Mouse (Mus musculus): ENCODE data around the gene Fam222b. TPM values are rescaled to one million over a fixed set of nuclear protein-coding genes. Genes with fewer than 3 reads are reported as not detected.

The Fam222b gene
- polyA plus RNA-seq, 1 experiment, result 36.5 TPM

DNA sequence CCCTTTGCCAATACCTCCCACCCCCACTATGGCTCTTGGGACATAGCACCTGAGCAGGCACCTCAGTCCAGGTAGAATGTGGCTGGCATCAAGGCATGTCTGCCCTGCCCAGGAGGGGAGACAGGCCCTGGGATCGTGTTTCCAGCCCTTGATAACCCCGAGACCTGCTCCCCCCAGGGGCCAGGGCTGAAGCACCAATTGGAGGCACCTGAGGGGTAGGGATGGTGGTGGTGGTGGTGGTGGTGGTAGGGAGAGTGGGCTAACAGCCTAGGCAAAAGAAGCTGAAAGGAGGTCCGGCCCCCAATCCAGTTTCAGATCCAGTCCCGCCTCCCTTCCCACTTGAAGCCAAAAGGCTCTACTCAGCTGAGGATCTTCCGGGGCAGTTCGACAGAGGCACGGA, 65.1 kb downstream of the Fam222b start:
- DNase-seq (ENCODE audit: low read depth), result no peak
- TF ChIP-seq CTCF (IDR thresholded peaks at IDR 0.05; ENCODE audit: borderline replicate concordance, extremely low read depth, insufficient read depth, insufficient read length) (no peak), POLR2A (IDR thresholded peaks at IDR 0.05; ENCODE audit: borderline replicate concordance, extremely low read depth, insufficient read depth, insufficient read length, poor library complexity, severe bottlenecking) (no peak)

DNA sequence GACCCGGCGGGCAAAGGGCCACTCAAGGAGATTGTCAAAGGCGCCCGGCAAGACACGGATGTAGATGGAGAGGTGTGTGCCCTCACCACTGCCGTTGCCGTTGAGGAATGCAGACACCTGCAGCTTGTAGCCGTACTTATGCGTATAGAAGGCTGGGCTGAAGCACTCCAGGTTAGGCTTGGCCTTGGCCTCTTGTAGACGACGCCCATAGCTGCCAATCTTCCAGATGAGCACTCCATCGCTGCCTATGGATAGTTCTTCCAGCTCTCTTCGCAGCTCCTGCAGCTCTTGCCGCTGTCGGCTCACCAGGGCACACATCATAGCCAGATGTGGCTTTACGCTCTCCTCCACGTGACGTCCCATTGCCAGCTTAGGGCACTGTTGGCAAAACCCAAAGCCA, 65.7 kb downstream of the Fam222b start:
- TF ChIP-seq CTCF (IDR thresholded peaks at IDR 0.05; ENCODE audit: borderline replicate concordance, extremely low read depth, insufficient read depth, insufficient read length), result no peak
- TF ChIP-seq POLR2A (IDR thresholded peaks at IDR 0.05; ENCODE audit: borderline replicate concordance, extremely low read depth, insufficient read depth, insufficient read length, poor library complexity, severe bottlenecking), result no peak
- no peak for DNase-seq (ENCODE audit: low read depth)

GRCm38 (mm10) chr11:78160675-78161074, 66.2 kb downstream of the Fam222b start:
- no peak for DNase-seq (ENCODE audit: low read depth)
- no peak for TF ChIP-seq CTCF (IDR thresholded peaks at IDR 0.05; ENCODE audit: borderline replicate concordance, extremely low read depth, insufficient read depth, insufficient read length)
- no peak for TF ChIP-seq POLR2A (IDR thresholded peaks at IDR 0.05; ENCODE audit: borderline replicate concordance, extremely low read depth, insufficient read depth, insufficient read length, poor library complexity, severe bottlenecking)

GRCm38 (mm10) chr11:78161169-78161568, 66.7 kb downstream of the Fam222b start:
- TF ChIP-seq POLR2A (IDR thresholded peaks at IDR 0.05; ENCODE audit: borderline replicate concordance, extremely low read depth, insufficient read depth, insufficient read length, poor library complexity, severe bottlenecking), result no peak
- TF ChIP-seq CTCF (IDR thresholded peaks at IDR 0.05; ENCODE audit: borderline replicate concordance, extremely low read depth, insufficient read depth, insufficient read length), result no peak
- no peak for DNase-seq (ENCODE audit: low read depth)

DNA sequence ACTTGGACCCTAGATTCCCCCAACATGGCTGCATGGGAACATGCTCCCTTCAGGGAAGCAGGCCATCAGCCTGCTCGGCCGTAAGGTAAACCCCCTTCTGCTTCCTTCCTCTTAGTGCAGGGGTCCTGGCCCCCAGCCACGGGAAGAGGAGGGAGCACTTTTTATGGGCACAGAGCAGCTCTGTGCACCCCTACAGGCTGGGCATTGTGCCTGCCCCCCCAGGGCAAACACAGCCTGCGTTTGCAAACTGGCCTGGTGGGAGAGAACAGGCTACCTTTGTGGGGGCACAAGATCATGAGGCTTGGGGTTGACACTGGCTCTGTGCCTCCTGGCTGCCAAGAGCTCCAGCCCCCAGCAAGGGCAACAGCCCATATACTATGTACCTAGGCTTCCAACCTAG, 67.5 kb downstream of the Fam222b start:
- DNase-seq (ENCODE audit: low read depth), result peak; percentile 35
- TF ChIP-seq CTCF (IDR thresholded peaks at IDR 0.05; ENCODE audit: borderline replicate concordance, extremely low read depth, insufficient read depth, insufficient read length) (no peak), POLR2A (IDR thresholded peaks at IDR 0.05; ENCODE audit: borderline replicate concordance, extremely low read depth, insufficient read depth, insufficient read length, poor library complexity, severe bottlenecking) (no peak)

GRCm38 (mm10) chr11:78162504-78162903, 68.0 kb downstream of the Fam222b start:
- DNase-seq (ENCODE audit: low read depth), result peak; percentile 77

GRCm38 (mm10) chr11:78163045-78163444, 68.6 kb downstream of the Fam222b start:
- DNase-seq (ENCODE audit: low read depth), result no peak
- no peak for TF ChIP-seq POLR2A (IDR thresholded peaks at IDR 0.05; ENCODE audit: borderline replicate concordance, extremely low read depth, insufficient read depth, insufficient read length, poor library complexity, severe bottlenecking)
- no peak for TF ChIP-seq CTCF (IDR thresholded peaks at IDR 0.05; ENCODE audit: borderline replicate concordance, extremely low read depth, insufficient read depth, insufficient read length)

More at GRCm38 (mm10) chr11:78162504-78162903, 68.0 kb downstream of the Fam222b start:
- no peak for TF ChIP-seq POLR2A (IDR thresholded peaks at IDR 0.05; ENCODE audit: borderline replicate concordance, extremely low read depth, insufficient read depth, insufficient read length, poor library complexity, severe bottlenecking)
- TF ChIP-seq CTCF (IDR thresholded peaks at IDR 0.05; ENCODE audit: borderline replicate concordance, extremely low read depth, insufficient read depth, insufficient read length), result no peak

DNA sequence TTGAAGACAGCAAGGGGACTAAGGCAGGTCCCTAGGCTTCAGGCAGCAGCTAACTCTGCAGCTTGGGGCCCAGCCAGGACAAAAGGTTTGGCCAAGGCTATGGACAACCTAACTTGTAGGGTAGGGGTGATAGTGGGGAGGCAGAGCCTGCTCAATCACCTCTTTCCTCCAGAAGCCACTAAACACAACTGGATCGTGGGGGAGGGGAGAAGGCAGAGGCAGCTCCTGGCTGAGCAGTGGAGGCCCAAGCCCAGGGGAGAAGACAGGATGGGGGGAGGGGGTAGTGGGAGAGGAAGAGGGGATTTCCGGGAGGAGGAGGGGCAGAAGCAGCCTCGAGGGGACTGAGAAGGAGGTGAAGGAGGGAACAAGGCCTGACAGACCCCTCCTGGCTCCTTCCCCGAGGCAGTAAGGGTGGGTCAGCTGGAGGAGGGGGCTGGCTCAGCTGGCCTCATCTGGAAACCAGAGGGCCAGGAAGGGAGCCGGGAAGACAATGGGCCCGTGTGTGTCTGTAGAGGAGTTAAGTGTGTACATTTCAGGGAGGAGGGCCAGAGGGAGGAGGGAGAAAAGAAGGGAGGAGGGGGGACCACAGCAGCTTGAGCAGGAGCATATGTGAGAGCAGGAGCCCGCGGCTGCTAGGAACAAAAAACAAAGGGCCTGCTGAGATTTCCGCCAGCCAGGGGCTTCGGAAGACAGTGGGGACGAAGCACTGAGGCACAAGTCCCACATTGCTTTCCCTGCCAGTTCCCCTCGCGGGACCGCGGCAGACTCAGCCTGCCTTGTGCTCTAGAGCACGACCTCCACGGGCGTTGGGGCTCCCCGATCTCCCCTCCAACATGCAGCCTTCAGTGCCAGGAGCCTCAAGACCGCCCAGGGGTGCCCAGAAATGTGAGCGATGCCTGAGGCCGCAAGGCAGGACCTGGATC, 69.5 kb downstream of the Fam222b start:
- TF ChIP-seq CTCF (IDR thresholded peaks at IDR 0.05; ENCODE audit: borderline replicate concordance, extremely low read depth, insufficient read depth, insufficient read length), result no peak
- no peak; the same call in 1 of the 2 replicates for TF ChIP-seq POLR2A (IDR thresholded peaks at IDR 0.05; ENCODE audit: borderline replicate concordance, extremely low read depth, insufficient read depth, insufficient read length, poor library complexity, severe bottlenecking)
- peak; percentile 92 for DNase-seq (ENCODE audit: low read depth)

DNA sequence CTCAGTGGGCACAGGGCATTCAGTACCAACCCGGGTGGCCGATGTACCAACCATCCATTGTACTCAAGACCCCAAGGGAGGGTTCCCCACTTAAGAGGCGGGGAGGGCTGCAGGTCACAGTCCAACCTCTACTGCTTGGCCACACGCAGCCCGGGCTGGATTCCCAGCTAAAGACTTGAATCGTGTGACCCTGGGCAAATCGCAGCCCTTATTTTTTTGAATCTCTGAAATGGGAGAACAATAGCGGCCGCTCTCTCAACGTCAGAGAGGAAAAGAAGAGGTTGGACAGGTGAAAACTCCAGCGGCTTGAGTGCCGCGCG, 70.1 kb downstream of the Fam222b start:
- TF ChIP-seq CTCF (IDR thresholded peaks at IDR 0.05; ENCODE audit: borderline replicate concordance, extremely low read depth, insufficient read depth, insufficient read length) (no peak), POLR2A (IDR thresholded peaks at IDR 0.05; ENCODE audit: borderline replicate concordance, extremely low read depth, insufficient read depth, insufficient read length, poor library complexity, severe bottlenecking) (no peak)
- DNase-seq (ENCODE audit: low read depth), result no peak

DNA sequence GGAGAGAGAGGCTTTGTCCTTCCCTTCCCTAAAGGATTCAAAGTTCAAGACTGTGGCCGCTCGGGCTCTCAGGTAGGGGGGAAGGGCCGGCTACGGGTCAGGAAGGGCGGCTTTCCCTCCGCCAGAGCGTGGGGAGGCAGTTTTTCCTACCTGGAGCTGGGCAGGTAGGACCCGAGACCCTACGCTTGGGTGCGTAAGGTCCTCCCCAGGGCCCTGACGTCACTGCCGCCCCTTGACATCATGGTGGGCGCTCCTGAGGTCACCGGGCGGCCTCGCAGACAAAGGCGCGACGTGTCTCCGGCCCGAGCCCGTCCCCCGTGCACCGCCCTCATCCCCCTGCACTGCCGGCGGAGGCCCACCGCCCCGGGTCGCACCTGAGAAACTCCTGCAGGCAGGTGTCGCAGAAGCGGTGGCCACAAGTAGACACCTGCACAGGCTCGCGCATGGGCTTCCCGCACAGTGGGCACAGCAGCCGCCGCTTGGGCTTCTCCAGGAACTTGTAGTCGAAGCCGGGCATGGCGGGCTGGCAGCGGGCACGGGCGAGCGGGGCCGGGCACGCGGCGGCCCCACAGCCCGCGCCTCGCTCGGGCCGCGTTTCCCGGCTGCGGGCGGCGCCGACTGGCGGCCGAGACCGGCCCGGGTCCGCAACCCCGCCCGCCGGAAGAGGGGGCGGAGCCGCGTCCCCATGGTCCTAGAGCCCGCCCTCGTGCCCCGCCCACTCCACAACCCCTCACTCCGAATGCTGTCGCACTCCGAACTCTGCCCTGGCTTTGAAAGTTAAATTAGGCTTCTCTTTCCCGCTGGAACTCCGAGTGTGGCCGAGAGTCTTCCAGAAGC, 70.7 kb downstream of the Fam222b start, which contains the start of gene Traf4:
TSS of gene Traf4 (minus strand) at position 666 of the 837 bp plus-strand sequence.
- TF ChIP-seq POLR2A (IDR thresholded peaks at IDR 0.05; ENCODE audit: borderline replicate concordance, extremely low read depth, insufficient read depth, insufficient read length, poor library complexity, severe bottlenecking) (peak; percentile 95), CTCF (IDR thresholded peaks at IDR 0.05; ENCODE audit: borderline replicate concordance, extremely low read depth, insufficient read depth, insufficient read length) (no peak)
- DNase-seq (ENCODE audit: low read depth), result peak; percentile 93

- DNase-seq (ENCODE audit: low read depth), result no peak
- TF ChIP-seq POLR2A (IDR thresholded peaks at IDR 0.05; ENCODE audit: borderline replicate concordance, extremely low read depth, insufficient read depth, insufficient read length, poor library complexity, severe bottlenecking) (no peak), CTCF (IDR thresholded peaks at IDR 0.05; ENCODE audit: borderline replicate concordance, extremely low read depth, insufficient read depth, insufficient read length) (no peak)
These were observed 71.3 kb downstream of the Fam222b start for GRCm38 (mm10) chr11:78165761-78166109.
